Mouse (Mus musculus): ENCODE results near the gene Ccn1. TPM values are rescaled to one million over a fixed set of nuclear protein-coding genes. Genes with fewer than 3 reads are reported as not detected.

The Ccn1 gene
- polyA plus RNA-seq, 1 experiment from 2014 or later, result 4.6 TPM

- peak overlapping the region; percentile 35; the same call in 1 of the 2 replicates for H3K4me3 ChIP-seq (replicated peaks; ENCODE audit: low read length)
- H3K4me1 ChIP-seq (replicated peaks; ENCODE audit: control insufficient read depth, insufficient read depth, low read length), result peaks cover 40% of the 10 kb centered on the region
- peak overlapping the region; percentile 88 for H3K4me2 ChIP-seq (replicated peaks)
- ATAC-seq (ENCODE audit: low FRiP score) (no peak), DNase-seq (ENCODE audit: low spot score) (no peak)
- H3K36me3 ChIP-seq (replicated peaks; ENCODE audit: control insufficient read depth, insufficient read depth), result no peaks in the 10 kb centered on the region
- WGBS, result 3% methylated on average over 10 of the region's 10 CpGs
- H3K27ac ChIP-seq, result no peak overlapping the region
- peaks cover 67% of the 10 kb centered on the region for H3K27me3 ChIP-seq (ENCODE audit: control insufficient read depth, insufficient read depth, low read length)
- H3K9ac ChIP-seq, result no peak overlapping the region
- no peaks in the 10 kb centered on the region for H3K9me3 ChIP-seq (ENCODE audit: control insufficient read depth, low read length)
These were observed 2.2 kb upstream of the Ccn1 start for GRCm38 (mm10) chr3:145651978-145652321.

DNA sequence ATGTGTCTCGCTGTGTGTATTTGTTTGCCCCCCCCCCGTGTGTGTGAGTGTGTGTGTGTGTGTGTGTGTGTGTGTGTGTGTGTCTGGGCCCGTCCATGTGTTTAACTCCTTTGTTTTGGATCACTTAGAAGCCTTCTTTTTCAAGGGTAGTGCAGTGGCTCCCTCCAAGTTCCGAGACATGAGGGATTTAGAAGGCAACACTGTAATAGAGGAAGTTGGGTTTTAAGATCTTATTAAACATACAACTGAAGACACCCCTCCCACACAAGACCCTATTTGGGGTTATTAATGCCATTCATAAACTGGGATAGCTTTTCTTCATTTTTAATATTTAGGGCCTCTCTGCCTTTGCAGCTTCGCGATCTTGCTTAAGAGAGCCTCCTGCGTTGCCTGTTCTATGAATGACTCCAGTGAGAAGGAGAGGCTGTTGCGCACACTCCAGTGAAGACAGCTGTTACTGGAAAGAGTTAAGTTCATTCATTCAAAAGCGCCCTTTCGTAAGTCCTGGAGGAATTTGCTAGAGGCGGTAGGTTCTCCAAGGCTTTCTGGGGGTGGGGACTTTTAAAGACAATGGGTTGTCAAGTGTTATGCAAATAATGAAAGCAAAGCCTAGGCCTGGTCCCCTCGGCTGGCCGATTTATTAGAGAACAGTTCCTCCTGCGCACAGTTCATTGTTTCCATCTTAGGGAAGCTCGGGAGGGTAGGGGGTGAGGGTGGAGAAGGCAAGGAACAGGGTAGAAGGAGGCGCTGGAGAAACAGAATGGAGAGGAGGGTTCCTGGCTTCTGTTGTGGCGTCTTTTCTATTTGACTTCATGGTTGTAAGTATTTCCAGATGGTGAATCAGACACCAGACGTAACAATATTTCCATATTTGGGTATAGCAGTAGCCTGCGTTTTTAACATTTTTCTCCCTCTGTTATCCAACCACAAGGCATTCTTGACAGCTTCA is 1.5 kb upstream of the Ccn1 start:
- Histone ChIP-seq H3K27me3 (ENCODE audit: control insufficient read depth, insufficient read depth, low read length) (peaks cover 67% of the 10 kb centered on the region), H3K36me3 (replicated peaks; ENCODE audit: control insufficient read depth, insufficient read depth) (no peaks in the 10 kb centered on the region), H3K4me1 (replicated peaks; ENCODE audit: control insufficient read depth, insufficient read depth, low read length) (peaks cover 37% of the 10 kb centered on the region), H3K9ac (no peak overlapping the region), H3K9me3 (ENCODE audit: control insufficient read depth, low read length) (no peaks in the 10 kb centered on the region), H3K4me3 (replicated peaks; ENCODE audit: low read length) (peak overlapping the region; percentile 35; the same call in 1 of the 2 replicates), H3K4me2 (replicated peaks) (peak overlapping the region; percentile 88), H3K27ac (no peak overlapping the region)
- DNase-seq (ENCODE audit: low spot score) (no peak), ATAC-seq (ENCODE audit: low FRiP score) (no peak)
- WGBS, result 2% methylated on average over 18 of the region's 19 CpGs

DNA sequence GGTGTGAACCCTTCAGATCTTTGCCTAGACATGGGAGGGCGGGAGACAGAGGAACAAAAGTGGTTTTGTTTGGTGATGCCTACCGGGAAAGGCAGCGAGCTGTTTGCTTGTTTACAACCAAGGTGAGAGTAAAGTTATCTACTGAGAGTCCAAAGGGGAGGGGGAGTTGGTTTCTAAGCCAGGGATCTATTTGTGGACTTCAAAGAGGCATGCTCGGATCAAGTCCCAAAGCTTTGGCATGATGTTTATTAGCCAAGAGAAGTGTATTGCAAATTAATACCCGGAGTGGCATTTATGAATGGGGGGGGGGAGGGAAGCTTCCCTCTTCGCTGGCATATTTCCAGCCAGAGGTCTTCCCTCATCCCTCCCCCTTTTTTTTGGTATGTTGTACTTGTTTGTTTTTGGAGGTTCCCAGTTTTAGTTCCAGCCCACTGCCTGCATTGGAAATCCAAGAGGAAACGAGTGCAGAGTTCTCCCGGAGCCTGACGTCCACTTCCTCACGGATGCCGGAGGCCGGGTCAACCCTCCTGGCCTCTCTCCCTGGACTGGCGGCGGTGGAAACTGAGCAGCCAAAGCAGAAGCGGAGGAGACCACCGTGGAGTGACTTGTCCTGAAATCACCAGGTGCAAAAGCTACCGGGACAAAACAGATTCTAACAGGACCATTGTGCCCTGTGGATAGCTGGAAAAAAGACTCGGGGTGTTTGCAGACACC is 674 bp upstream of the Ccn1 start:
- H3K27ac ChIP-seq, result peak overlapping the region; percentile 4; the same call in 1 of the 2 replicates
- under 1% methylated on average over 18 of the region's 18 CpGs for WGBS
- no peaks in the 10 kb centered on the region for H3K36me3 ChIP-seq (replicated peaks; ENCODE audit: control insufficient read depth, insufficient read depth)
- H3K4me2 ChIP-seq (replicated peaks), result peak overlapping the region; percentile 88
- H3K9ac ChIP-seq, result peak overlapping the region; percentile 70; the same call in 1 of the 2 replicates
- ATAC-seq (ENCODE audit: low FRiP score), result no peak
- no peak for DNase-seq (ENCODE audit: low spot score)
- no peaks in the 10 kb centered on the region for H3K9me3 ChIP-seq (ENCODE audit: control insufficient read depth, low read length)
- H3K4me1 ChIP-seq (replicated peaks; ENCODE audit: control insufficient read depth, insufficient read depth, low read length), result peaks cover 37% of the 10 kb centered on the region
- peaks cover 67% of the 10 kb centered on the region for H3K27me3 ChIP-seq (ENCODE audit: control insufficient read depth, insufficient read depth, low read length)
- peak overlapping the region; percentile 57 for H3K4me3 ChIP-seq (replicated peaks; ENCODE audit: low read length)

DNA sequence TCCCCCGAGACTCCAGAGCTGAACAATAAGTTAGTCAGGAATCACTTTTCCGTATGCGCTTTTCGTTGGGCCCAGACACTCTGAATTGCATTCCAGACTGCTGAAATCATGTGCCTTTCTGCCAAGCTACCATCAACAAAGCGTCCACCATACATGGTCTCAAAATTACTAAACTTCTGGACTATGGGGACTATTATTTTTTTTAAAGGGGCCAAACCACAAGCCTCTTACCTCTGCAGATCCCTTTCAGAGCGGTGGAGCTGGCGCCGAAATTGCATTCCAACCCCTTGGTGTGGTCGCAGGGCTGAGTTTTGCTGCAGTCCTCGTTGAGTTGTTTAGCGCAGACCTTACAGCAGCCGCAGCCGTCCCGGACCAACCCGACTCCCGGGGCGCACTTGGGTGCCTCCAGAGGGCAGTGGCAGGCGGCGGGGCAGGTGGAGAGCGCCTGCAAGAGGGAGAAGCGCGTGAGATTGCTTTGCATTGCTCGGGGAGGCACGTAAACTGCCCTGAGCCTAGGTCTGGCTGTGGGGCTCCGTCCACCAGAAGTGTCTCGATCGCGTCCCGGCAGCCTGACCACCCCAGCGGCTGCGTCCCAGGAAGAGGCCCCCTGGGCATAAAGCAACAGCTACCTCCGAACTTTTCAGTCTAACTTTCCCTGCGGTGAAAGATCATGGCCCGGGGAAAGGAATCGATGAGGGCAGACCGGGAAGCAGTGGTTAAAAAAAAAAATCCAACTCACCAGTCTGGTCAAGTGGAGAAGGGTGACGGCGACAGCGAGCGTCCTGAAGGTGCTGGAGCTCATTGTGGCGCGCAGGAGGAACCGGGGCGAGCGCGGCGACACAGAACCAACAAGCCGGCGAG is 560 bp downstream of the Ccn1 start:
- Histone ChIP-seq H3K27ac (peak overlapping the region; percentile 51; the same call in 1 of the 2 replicates), H3K4me1 (replicated peaks; ENCODE audit: control insufficient read depth, insufficient read depth, low read length) (peaks cover 37% of the 10 kb centered on the region), H3K36me3 (replicated peaks; ENCODE audit: control insufficient read depth, insufficient read depth) (no peaks in the 10 kb centered on the region), H3K4me2 (replicated peaks) (peak overlapping the region; percentile 88), H3K9me3 (ENCODE audit: control insufficient read depth, low read length) (no peaks in the 10 kb centered on the region), H3K27me3 (ENCODE audit: control insufficient read depth, insufficient read depth, low read length) (peaks cover 65% of the 10 kb centered on the region), H3K4me3 (replicated peaks; ENCODE audit: low read length) (peak overlapping the region; percentile 57), H3K9ac (peak overlapping the region; percentile 70)
- no peak for ATAC-seq (ENCODE audit: low FRiP score)
- under 1% methylated on average over 49 of the region's 49 CpGs for WGBS
- no peak for DNase-seq (ENCODE audit: low spot score)

DNA sequence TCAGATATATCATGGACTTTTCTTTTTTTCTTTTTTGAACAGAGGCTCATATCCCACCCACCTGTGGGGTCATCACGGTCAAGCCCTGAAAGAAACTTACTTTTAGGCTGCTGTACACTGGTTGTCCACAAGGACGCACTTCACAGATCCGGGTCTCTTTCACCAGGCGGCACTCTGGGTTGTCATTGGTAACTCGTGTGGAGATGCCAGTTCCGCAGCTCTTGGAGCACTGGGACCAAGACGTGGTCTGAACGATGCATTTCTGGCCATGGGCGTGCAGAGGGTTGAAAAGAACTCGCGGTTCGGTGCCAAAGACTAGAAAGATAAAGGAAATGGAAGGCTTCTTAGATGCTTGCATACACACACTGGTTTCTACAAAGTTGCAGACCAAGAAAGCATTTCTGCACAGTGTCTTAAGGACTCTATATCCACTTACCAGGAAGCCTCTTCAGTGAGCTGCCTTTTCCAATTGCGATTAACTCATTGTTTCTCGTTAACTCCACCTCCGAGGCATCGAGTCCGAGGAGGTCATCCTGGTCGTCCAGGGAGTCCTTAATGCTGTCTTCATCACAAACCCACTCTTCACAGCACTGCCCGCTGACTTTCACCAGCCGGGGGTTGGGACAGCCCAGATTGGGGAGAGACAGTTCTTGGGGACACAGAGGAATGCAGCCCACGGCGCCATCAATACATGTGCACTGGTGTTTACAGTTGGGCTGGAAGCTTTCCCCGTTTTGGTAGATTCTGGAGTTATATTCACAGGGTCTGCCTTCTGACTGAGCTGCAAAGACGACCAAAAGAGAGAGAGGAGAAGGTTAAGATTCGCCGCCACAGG is 1.5 kb downstream of the Ccn1 start:
- H3K4me1 ChIP-seq (replicated peaks; ENCODE audit: control insufficient read depth, insufficient read depth, low read length), result peaks cover 33% of the 10 kb centered on the region
- peak overlapping the region; percentile 88 for H3K4me2 ChIP-seq (replicated peaks)
- peak overlapping the region; percentile 57 for H3K4me3 ChIP-seq (replicated peaks; ENCODE audit: low read length)
- H3K27ac ChIP-seq, result peak overlapping the region; percentile 16; the same call in 1 of the 2 replicates
- 0 out of 2 replicates have a peak, but pooled peaks have one; percentile 29 for ATAC-seq (ENCODE audit: low FRiP score)
- no peak for DNase-seq (ENCODE audit: low spot score)
- peaks cover 56% of the 10 kb centered on the region for H3K27me3 ChIP-seq (ENCODE audit: control insufficient read depth, insufficient read depth, low read length)
- H3K9me3 ChIP-seq (ENCODE audit: control insufficient read depth, low read length), result no peaks in the 10 kb centered on the region
- 15% methylated on average over 26 of the region's 26 CpGs for WGBS
- H3K9ac ChIP-seq, result peak overlapping the region; percentile 70
- H3K36me3 ChIP-seq (replicated peaks; ENCODE audit: control insufficient read depth, insufficient read depth), result no peaks in the 10 kb centered on the region

DNA sequence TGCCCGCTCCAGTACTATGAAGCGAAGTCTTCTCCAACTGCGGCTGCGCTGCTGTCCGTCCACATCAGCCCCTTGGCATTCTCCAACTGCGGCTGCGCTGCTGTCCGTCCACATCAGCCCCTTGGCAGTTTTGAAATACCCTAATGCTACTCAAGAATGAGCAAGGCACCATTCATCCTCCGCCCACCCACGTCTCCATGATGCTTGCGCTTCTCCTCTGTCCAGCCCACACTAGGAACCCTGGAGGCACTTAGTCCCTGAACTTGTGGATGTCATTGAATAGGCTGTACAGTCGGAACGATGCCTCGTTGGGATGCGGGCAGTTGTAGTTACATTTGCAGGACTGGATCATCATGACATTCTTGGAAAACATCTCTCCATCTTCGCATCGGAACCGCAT is 2.4 kb downstream of the Ccn1 start:
- 0 out of 2 replicates have a peak overlapping the region, but pooled peaks have one; percentile 88 for H3K4me2 ChIP-seq (replicated peaks)
- WGBS, result 77% methylated on average over 18 of the region's 18 CpGs
- H3K27me3 ChIP-seq (ENCODE audit: control insufficient read depth, insufficient read depth, low read length), result peaks cover 48% of the 10 kb centered on the region
- peaks cover 24% of the 10 kb centered on the region for H3K4me1 ChIP-seq (replicated peaks; ENCODE audit: control insufficient read depth, insufficient read depth, low read length)
- H3K27ac ChIP-seq, result no peak overlapping the region
- no peak overlapping the region for H3K9ac ChIP-seq
- DNase-seq (ENCODE audit: low spot score) (no peak), ATAC-seq (ENCODE audit: low FRiP score) (no peak)
- no peaks in the 10 kb centered on the region for H3K9me3 ChIP-seq (ENCODE audit: control insufficient read depth, low read length)
- H3K4me3 ChIP-seq (replicated peaks; ENCODE audit: low read length), result no peak overlapping the region
- H3K36me3 ChIP-seq (replicated peaks; ENCODE audit: control insufficient read depth, insufficient read depth), result no peaks in the 10 kb centered on the region

- peaks cover 17% of the 10 kb centered on the region for H3K4me1 ChIP-seq (replicated peaks; ENCODE audit: control insufficient read depth, insufficient read depth, low read length)
- H3K9me3 ChIP-seq (ENCODE audit: control insufficient read depth, low read length), result no peaks in the 10 kb centered on the region
- H3K27me3 ChIP-seq (ENCODE audit: control insufficient read depth, insufficient read depth, low read length), result peaks cover 40% of the 10 kb centered on the region
- no peak overlapping the region for H3K4me3 ChIP-seq (replicated peaks; ENCODE audit: low read length)
- no peaks in the 10 kb centered on the region for H3K36me3 ChIP-seq (replicated peaks; ENCODE audit: control insufficient read depth, insufficient read depth)
- WGBS, result 53% methylated on average over 2 of the region's 2 CpGs
- ATAC-seq (ENCODE audit: low FRiP score), result no peak
- DNase-seq (ENCODE audit: low spot score), result no peak
- H3K27ac ChIP-seq, result no peak overlapping the region
- H3K9ac ChIP-seq, result no peak overlapping the region
- no peak overlapping the region for H3K4me2 ChIP-seq (replicated peaks)
These were observed 3.1 kb downstream of the Ccn1 start for GRCm38 (mm10) chr3:145646666-145647065.

DNA sequence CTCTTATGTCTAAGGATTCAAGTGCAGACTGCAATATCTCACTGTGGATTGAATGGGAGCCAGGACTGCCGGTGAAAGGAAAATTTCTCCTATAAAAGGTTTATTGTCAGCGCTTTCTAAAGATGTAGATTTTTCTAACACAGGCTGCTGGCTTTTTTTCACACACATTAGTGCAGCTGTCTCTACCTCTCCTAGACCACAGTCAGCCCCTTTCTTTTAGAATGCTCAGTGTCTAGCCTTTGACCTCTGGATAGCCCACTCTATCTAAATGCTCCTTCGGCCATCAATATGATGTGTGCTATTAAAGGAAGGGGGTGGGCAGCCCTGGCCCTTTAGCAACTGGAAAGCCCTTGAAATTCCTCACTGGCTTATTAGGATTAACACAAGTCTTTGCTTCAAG is 3.8 kb downstream of the Ccn1 start:
- Histone ChIP-seq H3K4me2 (replicated peaks) (no peak overlapping the region), H3K36me3 (replicated peaks; ENCODE audit: control insufficient read depth, insufficient read depth) (no peaks in the 10 kb centered on the region), H3K27ac (no peak overlapping the region), H3K27me3 (ENCODE audit: control insufficient read depth, insufficient read depth, low read length) (peaks cover 34% of the 10 kb centered on the region), H3K4me3 (replicated peaks; ENCODE audit: low read length) (no peak overlapping the region), H3K9ac (no peak overlapping the region), H3K9me3 (ENCODE audit: control insufficient read depth, low read length) (no peaks in the 10 kb centered on the region), H3K4me1 (replicated peaks; ENCODE audit: control insufficient read depth, insufficient read depth, low read length) (peaks cover 14% of the 10 kb centered on the region)
- 17% methylated on average over 3 of the region's 3 CpGs for WGBS
- ATAC-seq (ENCODE audit: low FRiP score) (no peak), DNase-seq (ENCODE audit: low spot score) (no peak)
